Mouse (Mus musculus): Measurements from ENCODE around the gene Taok2.

GRCm38 (mm10) chr7:126833294-126833693 lies 51.2 kb downstream of the Taok2 start:
- TF ChIP-seq CTCF (IDR thresholded peaks at IDR 0.05; ENCODE audit: low read depth), result no peak
- TF ChIP-seq EP300 (IDR thresholded peaks at IDR 0.05; ENCODE audit: low read depth), result no peak

Data from liver, postnatal 0 days (tissue).